8 mouse cellular contexts compared by ENCODE assay signal in genomic region chr12:26524943-26525697, GRCm38 (mm10). TPM values are rescaled to one million over a fixed set of nuclear protein-coding genes. Genes with fewer than 3 reads are reported as not detected.
DNase-seq lines count a peak whose midpoint lies in the region; ATAC-seq and TF ChIP-seq lines count a peak whose summit lies in the region.

No protein-coding gene starts in this region.

- TF ChIP-seq POLR2A in heart, adult 2 months (IDR thresholded peaks at IDR 0.05; ENCODE audit: insufficient read depth, low read depth, low read length), result no peak

- 38% methylated on average over 3 of the region's 3 CpGs for WGBS in heart, adult 2 months
- WGBS in intestine, postnatal 0 days, result 33% methylated on average over 3 of the region's 3 CpGs
- 49% methylated on average over 3 of the region's 3 CpGs for WGBS in stomach, embryonic 16.5 days

- no peaks in the 10 kb centered on the region for H3K9me3 ChIP-seq in intestine, postnatal 0 days (ENCODE audit: control insufficient read depth)
- no peaks in the 10 kb centered on the region for H3K9me3 ChIP-seq in stomach, embryonic 16.5 days (replicated peaks; ENCODE audit: control insufficient read depth, low read length)

- no peak overlapping the region for H3K4me3 ChIP-seq in heart, adult 2 months
- no peak overlapping the region for H3K4me3 ChIP-seq in intestine, postnatal 0 days (ENCODE audit: low read depth, low read length)
- H3K4me3 ChIP-seq in stomach, embryonic 16.5 days (replicated peaks; ENCODE audit: low read length), result no peak overlapping the region

- H3K9ac ChIP-seq in heart, adult 2 months (ENCODE audit: low read depth, low read length), result no peak overlapping the region
- H3K9ac ChIP-seq in intestine, postnatal 0 days (ENCODE audit: low read depth, low read length), result no peak overlapping the region
- no peak overlapping the region for H3K9ac ChIP-seq in stomach, embryonic 16.5 days (ENCODE audit: low read length)

- no peaks in the 10 kb centered on the region for H3K79me2 ChIP-seq in heart, adult 2 months (replicated peaks; ENCODE audit: control insufficient read depth, insufficient read depth, low read length)

- no peaks in the 10 kb centered on the region for H3K27me3 ChIP-seq in heart, adult 2 months (ENCODE audit: control insufficient read depth, insufficient read depth, low read length)
- H3K27me3 ChIP-seq in intestine, postnatal 0 days (replicated peaks; ENCODE audit: control insufficient read depth, insufficient read depth, low read length), result no peaks in the 10 kb centered on the region
- H3K27me3 ChIP-seq in stomach, embryonic 16.5 days (ENCODE audit: control insufficient read depth, insufficient read depth, low read length), result no peaks in the 10 kb centered on the region

- no peak for TF ChIP-seq CTCF in heart, adult 2 months (IDR thresholded peaks at IDR 0.05)
- no peak for TF ChIP-seq CTCF in intestine, postnatal 0 days (IDR thresholded peaks at IDR 0.05; ENCODE audit: low read depth)

- intact Hi-C loops in left cerebral cortex, postnatal 10 days (cut with DNase I), result no loop called here
- intact Hi-C loops in heart, adult 2 months (cut with DNase I), result no loop called here

- ATAC-seq in intestine, postnatal 0 days, result peak; percentile 71
- peak; percentile 58; the same call in 1 of the 2 replicates for ATAC-seq in stomach, embryonic 16.5 days (ENCODE audit: insufficient read depth, low FRiP score)

- no peak overlapping the region for H3K27ac ChIP-seq in heart, adult 2 months
- no peak overlapping the region for H3K27ac ChIP-seq in intestine, postnatal 0 days (ENCODE audit: low read depth, low read length)
- H3K27ac ChIP-seq in stomach, embryonic 16.5 days (ENCODE audit: low read length), result no peak overlapping the region

- TF ChIP-seq EP300 in heart, adult 2 months (IDR thresholded peaks at IDR 0.05; ENCODE audit: insufficient read depth, low read depth, low read length), result no peak

- peak; percentile 45 to 77 for DNase-seq in left cerebral cortex, postnatal 10 days (ENCODE audit: extremely low spot score in 1 of 2, low spot score in 2 of 2)
- DNase-seq in left cerebral cortex, adult 8-10 months (ENCODE audit: low spot score in 2 of 2), result no peak
- peak; percentile 83 for DNase-seq in adrenal gland, postnatal 14 days
- DNase-seq in heart, adult 2 months, result peak; percentile 34 to 52
- peak; percentile 63 for DNase-seq in lung, postnatal 10 days
- no peak for DNase-seq in c-Kit-positive CD71-positive TER-119-positive erythroid progenitor cells, embryonic 14.5 days (ENCODE audit: low spot score)

- no peaks in the 10 kb centered on the region for H3K36me3 ChIP-seq in heart, adult 2 months (ENCODE audit: control insufficient read depth, insufficient read depth, low read length)
- no peaks in the 10 kb centered on the region for H3K36me3 ChIP-seq in intestine, postnatal 0 days (ENCODE audit: control insufficient read depth, insufficient read depth)
- H3K36me3 ChIP-seq in stomach, embryonic 16.5 days (ENCODE audit: control insufficient read depth, insufficient read depth, low read length), result no peaks in the 10 kb centered on the region

- no peaks in the 10 kb centered on the region for H3K4me1 ChIP-seq in heart, adult 2 months (ENCODE audit: control insufficient read depth, insufficient read depth, low read length)
- H3K4me1 ChIP-seq in intestine, postnatal 0 days (replicated peaks; ENCODE audit: control insufficient read depth, insufficient read depth, low read length), result no peaks in the 10 kb centered on the region
- H3K4me1 ChIP-seq in stomach, embryonic 16.5 days (ENCODE audit: control insufficient read depth, insufficient read depth, low read length), result no peaks in the 10 kb centered on the region; the same call in 1 of the 2 replicates

- no peak overlapping the region for H3K4me2 ChIP-seq in intestine, postnatal 0 days (replicated peaks; ENCODE audit: low read depth)
- H3K4me2 ChIP-seq in stomach, embryonic 16.5 days (ENCODE audit: low read depth, low read length), result no peak overlapping the region

RNA-seq across cellular contexts. Expression of gene Cmpk2, which starts 56.1 kb away (rescaled TPM):
- 10 to 100 TPM; 23.6 to 23.8 TPM for total RNA-seq in left cerebral cortex, postnatal 10 days (2021)
- total RNA-seq in left cerebral cortex, adult 8-10 months (2022), result 10 to 100 TPM; 23.5 to 24.1 (median 23.7) TPM
- total RNA-seq in adrenal gland, postnatal 14 days (2021), result 17.1 and 18.2 TPM in 2 replicates
- total RNA-seq in heart, adult 2 months (2021), result 1 to 10 TPM; 4.2 to 4.5 TPM
- 3.8 and 6.6 TPM in 2 replicates for polyA plus RNA-seq in heart, adult 2 months (2012; rRNA removed)
- 14.2 and 15.0 TPM in 2 replicates for polyA plus RNA-seq in intestine, postnatal 0 days (2015; fragmentation: Nextera tagmentation; extraction: Ambion mirVana)
- 4.4 and 5.9 TPM in 2 replicates for polyA plus RNA-seq in stomach, embryonic 16.5 days (2015; fragmentation: Nextera tagmentation; extraction: Ambion mirVana)

Comparison
In these comparisons a context has a peak if more than half of its experiments do, and no peak if none do; other contexts are left out.
1. DNase-seq: peak in left cerebral cortex, postnatal 10 days (2 of 2), adrenal gland, postnatal 14 days (single experiment), heart, adult 2 months (2 of 2) and lung, postnatal 10 days (single experiment); none in left cerebral cortex, adult 8-10 months (0 of 2) and c-Kit-positive CD71-positive TER-119-positive erythroid progenitor cells, embryonic 14.5 days (single experiment).